Mouse (Mus musculus) midbrain, embryonic 11.5 days (tissue): ENCODE data around the gene Gm20425. TPM values are rescaled to one million over a fixed set of nuclear protein-coding genes. Genes with fewer than 3 reads are reported as not detected.

ENCODE experiments used
- ATAC-seq: fragments of 200-750 bp; cut with Nextera tagmentation; 2 replicates; pipeline ENCODE4 v1.8.0; 2017; ENCODE audit warnings: moderate TSS enrichment, moderate library complexity; ENCODE audit not compliant: low FRiP score
- DNase-seq: peaks from one replicate; pipeline ENCODE4 v3.0.0; 2015; ENCODE audit warnings: low spot score; ENCODE audit errors: missing footprints
- H3K27ac ChIP-seq: fragments of 300-500 bp; sonication (generic); 2 replicates; pipeline ENCODE4 v1.5.1; 2014; ENCODE audit warnings: low read depth, low read length
- H3K27me3 ChIP-seq: fragments of 300-500 bp; sonication (generic); 2 replicates; pipeline ENCODE4 v1.6.1; 2014; ENCODE audit warnings: mild to moderate bottlenecking, low read length, moderate library complexity, mixed read lengths; ENCODE audit not compliant: control insufficient read depth, insufficient read depth
- H3K36me3 ChIP-seq: fragments of 300-500 bp; sonication (generic); 2 replicates; pipeline ENCODE4 v1.6.1; 2014; ENCODE audit warnings: mild to moderate bottlenecking, low read length, moderate library complexity, mixed read lengths; ENCODE audit not compliant: control insufficient read depth, insufficient read depth
- H3K4me1 ChIP-seq: fragments of 300-500 bp; sonication (generic); 2 replicates; pipeline ENCODE4 v1.6.1; 2014; ENCODE audit warnings: low read length; ENCODE audit not compliant: control insufficient read depth, insufficient read depth
- H3K4me2 ChIP-seq: fragments of 300-500 bp; sonication (generic); 2 replicates; pipeline ENCODE4 v1.6.1; 2014; ENCODE audit warnings: mild to moderate bottlenecking, moderate library complexity
- H3K4me3 ChIP-seq: fragments of 300-500 bp; sonication (generic); 2 replicates; pipeline ENCODE4 v1.5.1; 2014; ENCODE audit warnings: low read depth, low read length
- H3K9ac ChIP-seq: fragments of 300-500 bp; sonication (generic); 2 replicates; pipeline ENCODE4 v1.6.1; 2014; ENCODE audit warnings: low read length
- H3K9me3 ChIP-seq: fragments of 300-500 bp; sonication (generic); 2 replicates; pipeline ENCODE4 v1.6.1; 2016; ENCODE audit warnings: low read length; ENCODE audit not compliant: control insufficient read depth
- WGBS: fragments of 180-500 bp; shearing (Covaris S2); extraction: QIAGEN DNeasy Blood & Tissue Kit; methylation state at CpG from one replicate; pipeline ENCODE4 v1.1.7; 2014; 5-methylcytosine and 5-hydroxymethylcytosine counted together
- polyA plus RNA-seq: library from polyadenylated mRNA; unstranded; fragments of >200 nt; fragmentation: Nextera tagmentation; extraction: Ambion mirVana; gene quantifications from 2 replicates; pipeline ENCODE4 v1.2.1, GENCODE M21; 2014

The Gm20425 gene
- polyA plus RNA-seq, 1 experiment from 2014 or later: 4.6 TPM

DNA sequence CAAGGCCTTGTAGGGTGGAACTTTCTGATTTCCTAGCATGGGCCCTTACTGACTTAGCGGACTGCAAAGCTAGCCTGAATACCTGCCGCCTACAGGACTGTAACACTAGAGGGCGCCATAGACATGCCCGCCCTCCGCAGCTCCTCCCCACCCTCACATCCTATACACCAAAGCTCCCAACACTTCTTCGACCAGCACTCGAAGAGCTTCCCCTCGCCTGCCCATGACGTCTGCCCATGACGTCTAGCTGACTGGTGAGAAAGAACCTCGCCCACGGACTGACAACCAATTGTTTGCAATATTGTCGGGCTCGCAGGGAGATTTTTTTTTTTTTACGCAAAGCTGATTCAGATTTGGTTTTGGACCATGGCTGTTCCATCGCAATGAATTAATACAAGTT lies 22.3 kb downstream of the Gm20425 start:
- peak overlapping the region; percentile 40 for H3K4me2 ChIP-seq
- H3K36me3 ChIP-seq: no peaks in the 10 kb centered on the region; the same call in 1 of the 2 replicates
- WGBS: 12% methylated on average over 16 of the region's 16 CpGs
- no peaks in the 10 kb centered on the region for H3K9me3 ChIP-seq
- H3K4me3 ChIP-seq: 0 out of 2 replicates have a peak overlapping the region, but pooled peaks have one; percentile 5
- ATAC-seq: peak; percentile 91
- H3K27ac ChIP-seq: no peak overlapping the region
- H3K27me3 ChIP-seq: no peaks in the 10 kb centered on the region
- DNase-seq: peak; percentile 96
- no peak overlapping the region for H3K9ac ChIP-seq
- no peaks in the 10 kb centered on the region for H3K4me1 ChIP-seq

DNA sequence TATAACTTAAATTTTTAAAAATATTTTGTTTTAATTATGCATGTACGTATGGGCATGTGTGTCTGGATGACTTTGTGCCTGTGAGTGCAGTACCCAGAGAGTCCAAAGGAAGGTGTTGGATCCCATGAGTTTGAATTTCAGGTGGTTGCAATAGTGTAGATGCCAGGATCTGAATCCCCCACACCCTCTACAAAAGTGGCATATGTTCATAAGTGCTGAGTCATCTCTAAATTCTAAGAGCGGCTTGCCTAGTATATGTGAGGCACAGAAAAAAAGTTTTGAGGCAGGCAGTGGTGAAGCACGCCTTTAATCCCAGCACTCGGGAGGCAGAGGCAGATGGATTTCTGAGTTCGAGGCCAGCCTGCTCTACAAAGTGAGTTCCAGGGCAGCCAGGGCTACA lies 24.3 kb downstream of the Gm20425 start:
- no peak for ATAC-seq
- no peaks in the 10 kb centered on the region; the same call in 1 of the 2 replicates for H3K36me3 ChIP-seq
- no peak overlapping the region for H3K4me3 ChIP-seq
- H3K9me3 ChIP-seq: no peaks in the 10 kb centered on the region
- H3K4me1 ChIP-seq: no peaks in the 10 kb centered on the region
- WGBS: 92% methylated on average over 5 of the region's 5 CpGs
- H3K27me3 ChIP-seq: no peaks in the 10 kb centered on the region
- H3K27ac ChIP-seq: no peak overlapping the region
- no peak for DNase-seq
- H3K4me2 ChIP-seq: no peak overlapping the region
- H3K9ac ChIP-seq: no peak overlapping the region

DNA sequence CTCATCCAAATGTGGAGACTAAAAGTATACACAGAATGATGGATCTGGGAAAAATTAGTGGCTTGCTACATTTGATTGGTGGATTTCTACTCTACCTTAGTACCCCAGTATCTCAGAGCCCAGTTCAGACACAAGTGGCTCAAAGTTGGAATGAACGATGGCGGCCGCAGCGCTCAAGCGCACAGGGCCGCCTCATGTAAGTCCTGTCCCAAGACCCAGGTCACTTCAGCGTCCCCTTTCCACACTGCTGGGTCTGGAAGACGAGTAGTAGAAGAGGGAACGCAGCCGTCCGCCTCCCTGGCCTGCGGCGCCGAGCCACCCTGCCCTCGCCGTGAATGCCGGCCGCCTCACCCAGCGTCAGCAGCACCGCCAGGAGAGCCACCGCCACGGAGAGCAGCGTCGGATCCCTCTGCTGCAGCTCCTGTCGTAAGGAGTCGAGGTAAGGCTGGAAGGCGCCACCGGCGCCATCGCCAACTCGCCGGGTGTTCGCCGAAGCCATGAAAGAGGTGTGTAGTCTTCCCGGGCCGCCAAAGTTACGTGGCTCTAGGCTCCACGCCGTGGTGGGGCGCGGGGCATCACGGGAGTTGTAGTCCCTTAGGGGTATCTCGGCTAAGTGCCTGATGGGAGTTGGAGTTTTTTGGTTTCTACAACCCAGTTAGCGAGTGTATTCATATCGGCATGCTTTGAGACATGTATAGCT lies 28.4 kb downstream of the Gm20425 start, which contains the start of gene Srprb:
Gene Srprb, minus strand, starts transcription at position 577 of the 700 bp plus-strand sequence.
- Histone ChIP-seq H3K4me1 (no peaks in the 10 kb centered on the region), H3K9me3 (no peaks in the 10 kb centered on the region), H3K4me3 (peak within 1 kb of the TSS; percentile 74), H3K36me3 (peaks cover 10% of the 10 kb centered on the region; the same call in 1 of the 2 replicates), H3K4me2 (peak within 1 kb of the TSS; percentile 40), H3K9ac (peak within 1 kb of the TSS; percentile 84), H3K27ac (peak within 1 kb of the TSS; percentile 41; the same call in 1 of the 2 replicates), H3K27me3 (no peaks in the 10 kb centered on the region)
- peak; percentile 98 for ATAC-seq
- WGBS: under 1% methylated on average over 44 of the region's 45 CpGs
- peak; percentile 99 for DNase-seq

- Histone ChIP-seq H3K27me3 (no peaks in the 10 kb centered on the region), H3K27ac (no peak overlapping the region), H3K4me1 (no peaks in the 10 kb centered on the region), H3K4me2 (no peak overlapping the region), H3K4me3 (no peak overlapping the region), H3K9ac (no peak overlapping the region), H3K9me3 (no peaks in the 10 kb centered on the region), H3K36me3 (peaks cover 8% of the 10 kb centered on the region)
- DNase-seq (no peak), ATAC-seq (no peak)
- 86% methylated on average over 4 of the region's 4 CpGs for WGBS
These were observed 41.7 kb downstream of the Gm20425 start for GRCm38 (mm10) chr9:103188416-103188815.

DNA sequence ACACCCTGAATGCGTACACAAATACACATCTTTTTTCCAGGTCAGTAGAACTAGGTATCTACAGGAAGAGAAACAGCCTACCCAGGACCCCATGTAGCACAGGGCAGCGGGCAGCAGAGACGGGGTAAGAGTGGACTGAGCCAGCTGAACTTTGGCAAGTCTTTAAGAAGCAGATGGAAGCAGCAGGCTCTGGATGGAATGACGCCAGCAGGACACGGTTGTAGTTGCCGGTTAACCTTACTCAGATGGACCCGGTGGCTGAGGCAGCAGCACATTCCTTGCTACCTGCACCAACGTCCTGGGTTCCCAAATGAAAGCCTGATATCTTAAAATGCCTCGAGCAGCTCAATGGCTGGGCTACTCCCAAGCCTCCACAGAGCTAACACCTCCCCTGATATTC lies 43.4 kb downstream of the Gm20425 start:
- WGBS: 80% methylated on average over 9 of the region's 9 CpGs
- no peaks in the 10 kb centered on the region for H3K4me1 ChIP-seq
- H3K9ac ChIP-seq: no peak overlapping the region
- no peaks in the 10 kb centered on the region for H3K9me3 ChIP-seq
- no peak overlapping the region for H3K4me2 ChIP-seq
- ATAC-seq (no peak), DNase-seq (no peak)
- no peaks in the 10 kb centered on the region for H3K27me3 ChIP-seq
- no peak overlapping the region for H3K4me3 ChIP-seq
- H3K27ac ChIP-seq: no peak overlapping the region
- H3K36me3 ChIP-seq: peaks cover 8% of the 10 kb centered on the region

DNA sequence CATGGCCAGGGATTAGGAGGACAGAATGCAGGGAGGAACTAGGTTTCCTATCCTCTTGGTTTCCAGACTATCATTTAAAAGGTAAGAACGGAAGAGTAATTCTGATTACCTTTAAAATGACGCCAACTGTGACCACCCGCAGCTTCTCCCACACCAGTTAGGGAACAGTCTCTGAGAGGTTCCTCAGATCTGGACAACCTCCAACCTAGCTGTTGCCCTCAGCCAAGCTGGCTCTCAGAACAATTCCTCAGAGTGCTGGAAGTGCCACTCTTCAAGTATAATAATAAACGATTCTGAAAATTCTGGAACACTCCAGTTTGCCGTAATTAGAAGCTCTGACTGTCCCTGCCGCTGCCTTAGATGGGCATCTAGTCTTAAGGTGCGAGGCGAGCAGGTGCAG lies 44.2 kb downstream of the Gm20425 start:
- ATAC-seq: no peak
- peaks cover 8% of the 10 kb centered on the region for H3K36me3 ChIP-seq
- H3K4me1 ChIP-seq: 0 out of 2 replicates have a peak, but pooled peaks cover 2% of the 10 kb centered on the region

DNA sequence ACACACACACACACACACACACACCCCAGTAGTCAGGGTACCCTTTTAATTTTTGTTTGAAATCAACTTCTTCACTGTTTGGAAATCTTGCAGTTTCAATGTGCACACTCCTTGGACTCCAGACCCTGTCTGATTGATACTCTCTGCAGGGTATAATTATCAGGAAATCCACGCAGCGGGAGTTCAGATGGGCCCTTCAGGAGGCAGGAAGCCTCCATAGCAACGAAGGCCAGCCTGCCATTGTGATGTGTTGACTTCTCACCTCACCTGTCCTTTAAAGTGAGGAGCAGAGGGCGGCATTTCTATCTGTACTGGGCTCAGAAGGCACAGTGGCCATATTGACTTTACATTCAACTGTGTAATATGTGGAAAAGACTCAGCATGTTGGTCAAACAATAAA lies 45.3 kb downstream of the Gm20425 start:
- Histone ChIP-seq H3K9me3 (no peaks in the 10 kb centered on the region), H3K9ac (no peak overlapping the region), H3K4me2 (no peak overlapping the region), H3K27me3 (no peaks in the 10 kb centered on the region), H3K4me1 (peaks cover 9% of the 10 kb centered on the region), H3K4me3 (no peak overlapping the region), H3K36me3 (peaks cover 8% of the 10 kb centered on the region), H3K27ac (no peak overlapping the region)
- DNase-seq (no peak), ATAC-seq (no peak)
- 78% methylated on average over 4 of the region's 4 CpGs for WGBS

More for the DNA sequence above, 44.2 kb downstream of the Gm20425 start:
- H3K27ac ChIP-seq: no peak overlapping the region
- WGBS: 94% methylated on average over 8 of the region's 8 CpGs
- H3K27me3 ChIP-seq: no peaks in the 10 kb centered on the region
- H3K4me3 ChIP-seq: no peak overlapping the region
- no peak overlapping the region for H3K9ac ChIP-seq
- no peaks in the 10 kb centered on the region for H3K9me3 ChIP-seq
- no peak overlapping the region for H3K4me2 ChIP-seq
- no peak for DNase-seq

- Histone ChIP-seq H3K9me3 (no peaks in the 10 kb centered on the region), H3K4me2 (no peak overlapping the region), H3K36me3 (no peaks in the 10 kb centered on the region), H3K4me3 (no peak overlapping the region), H3K27me3 (no peaks in the 10 kb centered on the region), H3K9ac (no peak overlapping the region), H3K4me1 (peaks cover 9% of the 10 kb centered on the region), H3K27ac (no peak overlapping the region)
- ATAC-seq (no peak), DNase-seq (no peak)
- 90% methylated on average over 8 of the region's 8 CpGs for WGBS
These were observed 48.2 kb downstream of the Gm20425 start for GRCm38 (mm10) chr9:103181886-103182285.

DNA sequence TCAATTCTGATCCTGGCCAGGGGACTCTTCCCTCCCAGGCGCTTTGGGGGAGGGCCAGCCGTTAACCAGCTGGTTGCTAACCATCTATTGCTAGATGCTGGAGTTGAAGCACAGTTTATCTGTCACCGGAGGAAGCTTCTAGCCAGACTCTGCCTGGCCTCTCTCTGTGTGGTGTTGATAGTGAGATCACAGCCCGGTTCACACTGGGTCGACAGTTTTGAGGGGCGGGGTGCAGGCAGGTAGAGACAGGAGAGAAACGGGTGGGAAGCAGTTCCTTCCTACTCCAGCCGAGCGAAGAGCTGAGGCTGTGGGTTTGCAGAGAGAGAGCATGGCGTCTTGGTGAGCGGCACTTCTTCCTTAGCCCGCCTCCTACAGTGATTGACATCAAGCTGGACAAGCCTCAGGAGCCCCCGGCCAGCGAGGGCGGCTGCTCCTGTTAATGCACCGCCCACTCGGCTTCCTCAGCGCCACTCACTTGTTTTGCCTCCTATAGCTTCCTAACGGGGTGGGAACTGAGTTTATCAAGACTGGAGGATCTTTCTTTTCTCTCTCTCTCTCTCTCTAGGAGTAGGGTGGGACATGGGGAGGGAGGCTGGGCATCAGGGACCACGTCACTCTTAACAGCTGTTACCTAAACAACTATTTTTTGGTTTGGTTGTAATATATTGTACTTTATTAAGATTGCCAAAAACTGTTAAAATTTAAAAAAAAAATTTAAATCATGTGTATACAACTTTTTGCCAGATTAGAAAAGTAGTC lies 49.1 kb downstream of the Gm20425 start:
- ATAC-seq: peak; percentile 91

More for the DNA sequence above, 49.1 kb downstream of the Gm20425 start:
- Histone ChIP-seq H3K9ac (peak overlapping the region; percentile 53), H3K27me3 (no peaks in the 10 kb centered on the region), H3K4me1 (peaks cover 9% of the 10 kb centered on the region), H3K27ac (no peak overlapping the region), H3K4me3 (peak overlapping the region; percentile 30), H3K4me2 (peak overlapping the region; percentile 56), H3K9me3 (no peaks in the 10 kb centered on the region), H3K36me3 (no peaks in the 10 kb centered on the region)
- peak; percentile 95 for DNase-seq
- 2% methylated on average over 20 of the region's 20 CpGs for WGBS
